Mouse (Mus musculus) G1E (cell line): ENCODE results near the gene Pop4.

Experiments used
- CTCF ChIP-seq: IDR thresholded peaks from 2 replicates; pipeline ENCODE4 v1.5.1; 2012; ENCODE audit warnings: low read depth, low read length, inconsistent platforms, mixed read lengths
- GATA1 ChIP-seq: IDR thresholded peaks from 2 replicates; pipeline ENCODE4 v1.6.1; 2012; ENCODE audit warnings: borderline replicate concordance, low read length, inconsistent platforms, mixed read lengths
- GATA2 ChIP-seq: IDR thresholded peaks from 2 replicates; pipeline ENCODE4 v1.6.1; 2012; ENCODE audit warnings: low read depth, low read length, inconsistent platforms, borderline replicate concordance
- TAL1 ChIP-seq: conservative IDR thresholded peaks from 2 replicates; pipeline ENCODE4 v1.6.1; 2012; ENCODE audit warnings: low read depth, low read length, inconsistent platforms, mixed read lengths

DNA sequence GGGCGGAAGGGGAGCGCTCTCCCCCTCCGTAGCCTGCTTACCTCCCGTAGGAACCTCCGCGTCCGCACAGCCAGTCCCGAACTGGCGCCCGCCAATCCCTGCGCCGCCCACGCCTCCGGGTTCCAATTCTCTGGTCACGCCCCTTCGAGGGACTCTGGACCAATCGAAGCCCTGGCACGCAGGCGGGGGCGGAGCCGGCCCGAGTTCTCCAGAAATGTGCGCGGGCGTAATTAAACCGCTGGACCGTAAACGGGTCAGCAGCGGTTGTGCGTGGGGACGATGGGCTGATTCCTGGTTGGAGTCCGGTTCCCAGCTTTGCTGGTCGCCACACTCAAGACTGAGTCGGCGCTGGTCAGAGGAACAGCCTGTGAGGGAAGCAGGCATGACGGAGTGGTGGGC is 43.3 kb downstream of the Pop4 start, which contains the start of gene Plekhf1:
- TF ChIP-seq CTCF (no peak), GATA1 (no peak), TAL1 (no peak), GATA2 (no peak)
